Mouse (Mus musculus): Measurements from ENCODE around the gene Trim65.

The Trim65 gene

DNA sequence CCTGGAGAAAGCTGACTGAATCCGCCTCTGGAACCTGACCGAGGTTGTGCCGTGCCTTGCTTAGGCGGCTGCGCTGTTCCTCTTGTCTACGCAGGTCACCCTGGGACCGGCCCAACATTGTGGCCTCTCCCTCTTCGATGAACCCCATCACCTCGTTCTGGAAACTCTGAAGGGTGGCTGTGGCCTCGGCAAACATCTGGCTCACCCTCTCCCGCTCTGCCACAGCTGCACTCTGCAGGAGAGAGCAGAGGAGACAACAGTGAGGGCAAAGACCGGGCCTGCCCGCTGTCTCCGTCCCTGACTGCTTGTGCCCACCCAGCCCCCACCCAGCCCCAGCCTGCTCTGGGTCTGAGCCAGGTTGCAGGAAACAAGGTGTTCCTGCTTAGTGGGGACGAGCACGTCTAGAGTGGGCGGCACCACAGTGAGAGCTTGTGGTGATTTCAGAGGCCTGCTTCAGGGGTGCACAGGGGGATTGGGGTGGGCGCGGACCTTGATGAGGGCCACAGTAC lies 23.1 kb downstream of the Trim65 start:
- WGBS = 38% methylated on average over 19 of the region's 19 CpGs

GRCm38 (mm10) chr11:116106963-116107776 lies 23.8 kb downstream of the Trim65 start:
- 33% methylated on average over 14 of the region's 14 CpGs for WGBS

DNA sequence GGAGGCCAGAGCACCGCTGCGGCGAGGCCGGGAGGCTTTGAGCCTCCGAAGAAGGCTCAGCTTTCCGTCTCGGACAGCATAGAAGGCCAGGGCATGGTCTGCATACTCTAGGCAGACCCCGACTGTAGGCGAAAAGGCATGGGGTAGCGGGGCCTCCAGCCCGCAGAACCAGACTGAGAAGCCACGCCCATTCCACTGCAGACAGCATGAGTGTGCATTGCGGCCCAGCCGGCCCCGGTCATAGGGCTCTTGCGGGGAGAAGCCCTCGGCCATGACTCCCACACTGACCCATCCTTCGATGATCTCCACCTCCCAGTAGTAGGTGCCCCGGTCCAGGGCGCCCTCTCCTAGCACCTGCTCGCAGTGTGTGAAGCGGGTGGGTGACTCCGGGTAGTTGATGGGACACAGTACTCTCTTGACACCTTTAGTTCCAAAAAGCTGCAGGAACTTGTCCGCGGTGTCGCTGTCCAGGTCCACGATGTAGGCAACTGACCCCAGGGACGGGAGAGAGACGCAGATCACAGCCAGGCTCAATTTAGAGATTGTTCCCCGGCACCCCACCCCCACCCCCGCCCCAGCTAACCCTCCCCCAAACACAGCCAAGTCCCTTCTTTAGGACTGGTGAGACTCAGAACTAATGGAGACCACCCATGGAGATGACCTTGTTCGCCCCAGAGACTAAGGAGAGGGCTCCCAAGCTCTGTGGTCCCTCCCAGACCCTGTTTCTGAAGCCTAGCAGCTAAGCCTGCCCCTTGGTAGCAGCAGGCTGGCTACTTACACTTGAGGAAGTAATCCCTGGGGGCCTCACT lies 24.6 kb downstream of the Trim65 start:
- WGBS = 57% methylated on average over 32 of the region's 32 CpGs

- WGBS = 97% methylated on average over 2 of the region's 2 CpGs
Measured at GRCm38 (mm10) chr11:116105065-116105464, 25.9 kb downstream of the Trim65 start.

- WGBS = 27% methylated on average over 14 of the region's 14 CpGs
Measured at GRCm38 (mm10) chr11:116104006-116104646, 26.8 kb downstream of the Trim65 start.

DNA sequence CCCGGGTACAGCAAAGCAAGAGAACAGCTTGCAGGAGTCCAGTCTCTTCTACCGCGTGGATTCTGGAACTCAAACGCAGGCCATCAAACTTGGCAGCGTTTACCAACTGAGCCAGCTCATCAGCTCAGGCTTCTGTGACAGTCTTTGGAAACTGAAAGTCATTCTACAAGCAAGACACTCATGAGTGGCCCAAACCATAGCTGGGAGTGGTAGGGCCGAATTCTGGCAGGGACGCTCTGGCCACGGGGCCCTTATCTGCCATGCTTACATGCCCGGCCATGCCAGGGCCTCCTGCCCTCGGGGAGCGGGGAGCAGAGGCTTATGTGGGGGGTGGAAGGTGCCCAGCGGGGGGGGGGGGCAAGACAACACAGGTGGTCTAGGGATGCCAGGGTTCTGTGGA lies 27.4 kb downstream of the Trim65 start:
- 44% methylated on average over 12 of the region's 12 CpGs for WGBS

DNA sequence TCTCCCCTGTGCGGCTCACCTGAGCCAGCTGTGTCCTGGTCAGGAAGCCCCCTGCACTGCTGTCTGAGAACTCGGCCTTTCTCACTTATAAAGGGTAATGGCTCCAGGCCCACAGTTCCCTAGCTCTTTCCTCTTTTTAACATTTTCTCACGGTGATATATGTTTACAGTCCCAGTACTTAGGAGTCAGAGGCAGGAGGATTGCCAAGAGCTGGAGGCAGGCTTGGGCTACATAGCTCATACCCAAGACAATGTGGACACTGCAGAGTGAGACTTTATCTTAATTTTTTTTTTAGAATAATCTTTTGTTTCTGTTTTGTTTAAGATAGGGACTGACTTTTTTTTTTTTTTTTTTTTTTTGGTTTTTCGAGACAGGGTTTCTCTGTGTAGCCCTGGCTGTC lies 28.5 kb downstream of the Trim65 start:
- 60% methylated on average over 3 of the region's 4 CpGs for WGBS

DNA sequence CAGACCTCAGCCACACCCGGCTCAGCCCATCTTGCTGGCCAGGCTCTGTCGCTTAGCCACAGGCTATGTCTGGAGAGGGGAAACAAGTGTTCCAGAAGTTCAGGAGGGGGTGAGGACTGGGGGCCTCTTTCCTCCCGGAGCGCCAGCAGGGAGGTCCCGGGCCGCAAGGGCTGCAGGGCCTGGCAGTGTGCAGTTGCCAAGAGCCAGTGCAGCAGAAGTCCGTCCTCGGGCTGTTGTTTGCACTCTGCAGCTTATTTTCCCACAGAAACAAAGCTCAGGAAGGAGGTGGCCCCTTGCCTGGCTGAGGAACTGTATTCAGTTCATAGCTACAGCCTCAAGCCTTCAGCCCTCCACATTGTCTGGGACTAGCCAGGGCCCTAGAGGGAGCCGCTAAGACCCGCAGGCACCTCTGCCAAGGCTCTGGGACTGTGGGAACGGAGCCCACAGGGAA lies 29.0 kb downstream of the Trim65 start:
- WGBS = 53% methylated on average over 11 of the region's 11 CpGs

DNA sequence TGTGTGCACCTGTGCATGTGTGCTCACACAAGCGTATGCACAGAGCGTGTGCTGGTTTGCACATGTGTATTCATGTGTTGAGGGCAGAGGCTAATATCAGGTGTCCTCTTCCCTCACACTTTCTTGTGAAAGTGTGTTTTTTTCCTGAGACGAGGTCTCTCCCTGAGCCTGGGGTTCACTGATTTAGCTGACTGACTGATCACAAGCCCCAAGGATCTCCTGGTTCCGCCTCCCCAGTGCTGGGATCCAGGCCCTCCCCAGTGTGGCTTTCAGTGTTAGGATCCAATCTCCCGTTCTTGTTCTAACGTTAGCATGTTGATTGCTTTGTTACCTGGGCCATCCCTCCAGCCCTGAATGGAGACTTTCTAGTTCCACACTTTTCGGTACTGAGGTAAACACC lies 30.1 kb downstream of the Trim65 start:
- WGBS = 87% methylated on average over 7 of the region's 7 CpGs

GRCm38 (mm10) chr11:116100385-116100784 lies 30.5 kb downstream of the Trim65 start:
- WGBS = 64% methylated on average over 6 of the region's 6 CpGs

- 86% methylated on average over 6 of the region's 6 CpGs for WGBS
Measured at GRCm38 (mm10) chr11:116099462-116099861, 31.5 kb downstream of the Trim65 start.

DNA sequence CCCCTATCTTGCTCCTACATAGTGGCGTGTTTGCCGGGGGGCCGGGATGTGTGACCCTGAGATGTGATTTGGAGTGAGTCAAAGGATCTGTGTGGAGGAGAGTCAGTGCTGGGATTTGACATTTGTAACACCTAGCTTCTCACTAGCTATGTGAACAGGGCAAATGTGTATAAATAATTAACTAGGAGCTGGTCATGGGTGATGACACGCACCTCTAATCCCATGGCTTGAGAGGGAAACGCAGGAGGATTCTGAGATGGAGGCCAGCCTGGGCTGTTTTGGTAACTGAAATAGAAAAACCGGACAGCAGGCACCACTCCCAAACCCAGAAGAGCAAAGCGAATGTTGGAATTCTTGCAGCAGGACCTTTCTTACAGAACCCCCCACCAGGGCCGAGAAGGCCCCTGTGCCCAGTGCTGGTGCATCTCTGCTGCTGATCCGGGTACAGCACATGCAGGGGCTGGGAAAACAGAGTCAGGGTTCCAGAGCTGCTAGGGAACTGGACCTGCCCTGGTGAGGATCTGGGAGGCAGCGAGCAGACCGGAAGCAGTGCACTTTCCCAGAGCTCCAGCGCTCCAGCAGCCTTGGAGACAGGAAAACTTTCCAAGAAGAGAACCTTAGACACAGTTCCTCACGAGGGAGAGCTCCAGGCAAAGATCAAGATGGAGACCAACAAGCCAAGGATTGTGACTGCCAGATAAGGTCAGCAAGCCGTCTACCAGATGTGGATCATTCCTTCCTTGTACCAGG lies 32.0 kb downstream of the Trim65 start:
- WGBS = 76% methylated on average over 14 of the region's 14 CpGs

DNA sequence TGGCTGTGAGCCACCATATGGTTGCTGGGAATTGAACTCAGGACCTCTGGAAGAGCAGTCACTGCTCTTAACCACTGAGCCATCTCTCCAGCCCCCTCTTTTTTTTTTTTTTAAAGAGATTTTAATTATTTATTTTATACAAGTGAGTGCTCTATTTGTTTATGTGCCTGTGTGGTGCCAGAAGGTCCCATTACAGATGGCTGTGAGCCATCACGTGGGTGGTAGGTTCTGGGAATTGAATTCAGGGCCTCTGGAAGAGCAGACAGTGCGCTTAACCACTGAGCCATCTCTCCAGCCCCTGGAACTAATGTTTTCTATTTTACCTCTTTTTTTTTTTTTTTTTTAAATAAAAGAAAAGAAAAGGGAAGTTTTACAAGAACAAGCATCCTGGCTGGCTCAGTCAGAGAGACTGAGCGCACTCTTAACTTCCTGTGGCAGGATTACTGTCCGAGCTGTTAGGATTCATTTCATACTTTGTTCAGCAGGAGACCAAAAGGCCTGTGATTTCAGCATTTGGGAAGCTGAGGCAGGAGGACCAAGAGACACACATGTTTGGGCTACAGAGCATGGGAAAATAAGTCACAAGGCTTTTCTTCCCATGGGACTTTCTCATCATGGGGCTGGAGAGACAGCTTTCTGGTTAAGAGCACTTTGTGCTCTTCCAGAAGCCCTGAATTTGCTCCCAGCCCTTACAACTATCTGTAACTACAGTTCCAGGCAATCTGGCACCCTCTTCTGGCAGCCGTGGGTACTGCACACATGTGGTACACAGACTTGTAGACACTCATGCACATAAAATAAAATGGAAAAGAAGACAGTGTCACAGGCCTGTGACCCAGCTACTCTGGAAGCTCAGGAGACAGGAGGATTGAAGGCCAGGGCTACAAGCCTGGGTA lies 34.5 kb downstream of the Trim65 start:
- 80% methylated on average over 5 of the region's 5 CpGs for WGBS

DNA sequence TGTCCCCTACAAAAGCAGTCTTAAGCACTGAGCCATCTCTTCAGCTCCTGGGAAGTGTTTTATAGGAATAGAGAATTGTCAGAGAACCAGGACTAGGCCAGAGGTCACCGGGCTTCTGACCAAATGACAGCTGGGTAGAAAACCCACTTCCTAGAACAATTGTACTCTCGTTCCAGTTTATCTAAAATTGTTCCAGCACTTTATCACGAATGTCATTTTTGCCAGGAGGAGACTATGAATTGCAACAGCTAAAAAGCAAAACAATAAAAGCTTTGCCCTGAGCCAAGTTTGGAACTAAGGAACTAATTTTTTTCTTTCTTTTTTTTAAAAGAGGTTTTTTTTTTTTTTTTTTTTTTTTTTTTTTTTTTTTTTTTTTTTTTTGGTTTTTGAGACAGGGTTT lies 35.4 kb downstream of the Trim65 start:
- WGBS = 56% methylated on average over 3 of the region's 3 CpGs

- 68% methylated on average over 16 of the region's 16 CpGs for WGBS
Measured at GRCm38 (mm10) chr11:116093771-116094565, 37.0 kb downstream of the Trim65 start.

GRCm38 (mm10) chr11:116092959-116093358 lies 38.0 kb downstream of the Trim65 start:
- WGBS = 95% methylated on average over 6 of the region's 6 CpGs

GRCm38 (mm10) chr11:116091591-116091990 lies 39.3 kb downstream of the Trim65 start:
- WGBS = 84% methylated on average over 6 of the region's 6 CpGs

GRCm38 (mm10) chr11:116089545-116089944 lies 41.4 kb downstream of the Trim65 start:
- WGBS = 92% methylated on average over 6 of the region's 6 CpGs

- WGBS = 80% methylated on average over 11 of the region's 11 CpGs
Measured at GRCm38 (mm10) chr11:116088741-116089394, 42.1 kb downstream of the Trim65 start.
